Mouse (Mus musculus) c-Kit-negative CD71-positive TER-119-positive erythroid progenitor cells, embryonic 14.5 days (primary cell): Measurements from ENCODE around the gene Itpr1.

Experiments
- DNase-seq: peaks from one replicate; pipeline ENCODE4 v3.0.0-alpha.2; 2013; ENCODE audit warnings: low read depth, low spot score

Itpr1 gene

DNA sequence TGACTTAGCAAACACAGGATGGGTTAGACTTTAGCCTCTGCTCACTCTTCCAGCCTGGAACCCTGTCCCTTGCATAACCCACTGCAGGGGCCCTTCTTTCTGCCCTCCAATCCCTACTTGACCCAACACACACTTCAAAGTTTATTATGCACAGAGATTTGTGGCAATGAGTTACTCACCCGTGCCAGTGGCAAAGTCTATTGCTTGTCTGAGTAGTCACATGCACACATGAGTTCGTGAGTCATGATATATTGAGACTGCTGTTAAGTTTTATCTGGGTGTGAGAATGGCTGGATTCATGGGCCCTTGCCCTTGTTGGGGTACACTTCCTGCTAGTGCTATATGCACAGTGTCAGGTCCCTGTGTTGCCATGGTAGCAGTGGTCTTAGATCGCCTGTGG lies 229.4 kb downstream of the Itpr1 start:
- no peak for DNase-seq

DNA sequence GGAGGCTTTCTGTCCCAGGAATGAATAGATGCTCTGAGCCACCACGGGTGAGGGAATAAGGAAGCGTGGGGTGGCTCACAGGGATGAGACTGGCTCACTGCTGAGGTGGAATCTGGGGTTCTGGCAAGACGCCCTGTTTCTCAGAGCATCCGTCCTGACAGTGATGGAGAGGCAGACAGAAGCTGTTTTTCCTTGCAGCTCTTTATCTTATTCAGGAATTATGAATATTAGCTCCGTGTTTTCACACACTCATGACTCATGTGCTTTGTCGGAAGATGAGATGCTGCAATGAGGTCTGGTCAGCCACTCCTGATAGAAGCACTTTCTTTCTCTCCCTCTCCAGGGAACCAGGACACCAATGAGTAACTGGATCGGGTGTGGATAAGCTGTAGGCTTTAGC lies 231.5 kb downstream of the Itpr1 start:
- no peak for DNase-seq

- no peak for DNase-seq
These were observed 232.1 kb downstream of the Itpr1 start for GRCm38 (mm10) chr6:108445006-108445405.

GRCm38 (mm10) chr6:108446766-108447165 lies 233.9 kb downstream of the Itpr1 start:
- DNase-seq, result no peak

DNA sequence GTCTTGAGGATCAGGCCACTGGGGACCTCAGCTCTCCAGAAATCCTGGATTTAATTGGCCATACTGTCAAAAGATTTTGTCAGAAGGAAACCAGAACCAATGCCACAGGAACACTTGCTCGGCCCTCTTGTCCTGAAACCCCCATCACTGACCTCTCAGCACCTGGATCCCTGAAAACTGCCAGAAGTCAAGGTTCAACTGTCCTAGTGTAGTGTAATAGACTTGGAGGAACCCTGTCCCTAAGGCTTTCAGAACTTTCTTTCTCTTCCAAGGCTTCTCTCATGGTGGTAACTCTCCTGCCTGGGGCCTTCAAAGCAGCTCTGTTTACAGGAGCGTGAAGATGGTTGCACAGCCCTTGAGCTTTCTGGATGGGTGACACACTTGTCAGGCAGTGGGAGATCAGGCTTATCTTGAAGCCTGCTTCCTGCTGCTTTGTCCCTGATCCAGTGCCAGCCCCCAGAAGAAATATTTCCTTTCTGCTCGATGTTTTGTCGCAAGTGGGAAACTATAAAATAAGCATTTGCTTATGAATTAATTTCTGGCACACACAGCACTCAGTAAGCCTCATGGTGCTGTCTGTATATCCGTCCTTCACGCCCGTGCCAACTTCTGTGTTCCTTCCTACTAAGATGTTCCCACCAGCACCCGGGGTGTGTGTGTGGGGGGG lies 234.4 kb downstream of the Itpr1 start:
- DNase-seq, result no peak

DNA sequence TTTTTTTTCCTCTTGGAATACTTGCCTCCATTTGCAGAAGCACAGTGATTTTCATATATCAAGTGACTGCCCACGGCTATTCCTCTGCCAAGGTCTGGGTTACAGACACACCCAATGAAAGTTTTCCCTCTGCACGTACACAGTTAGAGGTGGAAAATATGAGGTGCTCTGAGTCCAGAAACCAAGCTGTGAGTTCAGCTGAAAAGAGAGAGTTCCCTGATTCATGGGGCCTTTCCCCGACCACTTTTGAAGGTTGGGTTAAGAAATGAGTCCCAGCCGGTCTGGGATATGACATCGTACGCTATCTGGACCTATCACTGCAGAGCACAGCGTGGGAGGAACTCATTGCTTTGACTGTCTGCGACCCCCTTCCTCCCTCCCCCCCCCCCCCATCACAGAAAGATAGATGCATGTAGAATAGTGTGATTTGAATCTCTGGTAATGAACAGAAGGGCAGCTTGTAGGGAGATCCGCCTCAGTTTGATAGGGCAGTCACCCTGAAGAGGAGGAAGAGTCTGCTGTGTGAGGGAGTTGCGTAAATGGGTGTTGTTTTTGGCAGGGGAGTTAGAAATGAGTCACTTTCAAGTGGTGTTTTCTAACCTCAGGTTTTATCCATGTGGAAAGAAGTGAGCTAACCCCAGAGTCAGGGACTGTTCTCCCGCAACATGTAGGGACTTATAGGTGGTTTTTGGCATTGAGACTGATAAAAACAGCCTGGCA lies 235.3 kb downstream of the Itpr1 start:
- DNase-seq, result no peak

DNA sequence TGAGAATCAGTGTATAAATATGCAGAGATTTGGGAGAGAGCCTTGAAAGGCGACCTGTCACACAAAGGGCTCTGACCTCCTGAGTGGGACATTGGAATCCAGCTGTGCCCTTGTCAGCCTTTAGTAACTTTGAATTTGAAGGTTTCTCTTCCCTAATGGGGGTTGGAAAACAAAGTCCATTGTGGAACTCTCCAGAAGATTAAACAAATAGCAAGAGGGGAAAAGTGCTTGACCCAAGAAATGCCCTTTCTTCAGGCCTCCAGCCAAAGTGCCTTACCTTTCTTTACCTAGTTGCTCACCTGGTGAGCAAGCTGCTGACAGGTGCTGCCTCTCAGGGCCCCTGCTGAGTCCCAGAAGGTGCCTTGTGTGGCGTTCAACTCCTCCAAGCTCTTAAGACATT lies 236.0 kb downstream of the Itpr1 start:
- no peak for DNase-seq

GRCm38 (mm10) chr6:108451536-108451935 lies 238.6 kb downstream of the Itpr1 start:
- no peak for DNase-seq

DNA sequence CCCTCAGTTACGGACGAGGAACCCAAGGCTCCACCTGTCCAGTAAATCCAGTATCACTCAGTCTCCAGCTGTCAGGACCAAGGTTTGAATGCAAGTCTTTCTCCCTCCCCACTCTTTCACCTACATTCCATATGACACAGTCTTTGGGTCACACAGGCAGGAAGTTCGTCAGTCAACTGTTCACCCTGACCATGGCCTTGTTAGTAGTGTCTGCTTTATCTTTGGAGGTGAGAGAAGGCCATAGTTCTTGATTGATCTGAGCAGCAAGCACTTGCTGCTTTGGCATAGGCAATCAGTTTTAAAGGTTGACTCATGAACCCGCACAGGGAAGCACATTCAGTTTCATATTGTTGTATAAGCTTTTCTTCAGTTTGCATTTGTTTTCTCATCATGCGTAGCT lies 240.7 kb downstream of the Itpr1 start:
- no peak for DNase-seq

GRCm38 (mm10) chr6:108454061-108454891 lies 241.4 kb downstream of the Itpr1 start:
- DNase-seq, result no peak

DNA sequence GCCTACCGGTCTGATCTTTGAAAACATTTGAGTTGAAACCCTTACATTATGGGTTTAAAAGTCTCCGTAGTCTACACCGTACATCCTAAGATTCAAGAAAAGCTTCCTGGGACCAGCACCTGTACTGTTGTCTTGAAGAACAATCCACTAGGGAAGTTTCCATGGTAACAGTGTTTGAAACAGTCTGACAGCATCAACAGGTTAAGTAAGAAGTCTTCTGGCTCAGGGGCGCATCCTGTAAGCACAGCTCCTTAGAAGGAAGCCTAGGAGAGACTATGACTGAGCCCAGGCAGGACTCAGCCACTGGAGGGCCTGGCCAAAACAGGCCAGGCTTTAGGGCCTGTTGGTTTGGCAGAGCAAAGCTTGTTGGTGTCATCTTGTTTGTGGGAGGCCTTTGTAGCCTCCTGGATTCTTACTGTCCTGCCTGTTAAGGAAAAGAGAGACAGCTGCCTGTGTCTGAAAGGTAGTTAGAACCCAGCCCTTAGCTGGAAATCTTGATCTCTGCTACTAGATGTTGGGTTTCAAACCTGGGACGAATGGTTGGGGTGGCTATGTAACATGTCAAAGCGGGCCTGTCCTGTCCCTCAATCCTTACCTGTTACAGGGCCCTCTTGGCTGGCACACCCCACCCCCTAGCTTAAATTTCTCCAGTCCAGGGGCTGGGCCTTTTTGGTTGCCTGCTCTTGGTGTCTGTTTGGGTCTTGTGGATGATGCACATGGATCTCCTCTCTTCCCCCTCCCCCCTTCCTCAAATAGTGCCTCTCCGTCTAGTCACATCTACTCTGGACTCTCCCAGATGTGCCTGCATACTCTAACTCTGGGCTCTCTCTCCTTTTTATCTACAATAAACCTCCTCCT lies 242.3 kb downstream of the Itpr1 start:
- DNase-seq, result no peak

DNA sequence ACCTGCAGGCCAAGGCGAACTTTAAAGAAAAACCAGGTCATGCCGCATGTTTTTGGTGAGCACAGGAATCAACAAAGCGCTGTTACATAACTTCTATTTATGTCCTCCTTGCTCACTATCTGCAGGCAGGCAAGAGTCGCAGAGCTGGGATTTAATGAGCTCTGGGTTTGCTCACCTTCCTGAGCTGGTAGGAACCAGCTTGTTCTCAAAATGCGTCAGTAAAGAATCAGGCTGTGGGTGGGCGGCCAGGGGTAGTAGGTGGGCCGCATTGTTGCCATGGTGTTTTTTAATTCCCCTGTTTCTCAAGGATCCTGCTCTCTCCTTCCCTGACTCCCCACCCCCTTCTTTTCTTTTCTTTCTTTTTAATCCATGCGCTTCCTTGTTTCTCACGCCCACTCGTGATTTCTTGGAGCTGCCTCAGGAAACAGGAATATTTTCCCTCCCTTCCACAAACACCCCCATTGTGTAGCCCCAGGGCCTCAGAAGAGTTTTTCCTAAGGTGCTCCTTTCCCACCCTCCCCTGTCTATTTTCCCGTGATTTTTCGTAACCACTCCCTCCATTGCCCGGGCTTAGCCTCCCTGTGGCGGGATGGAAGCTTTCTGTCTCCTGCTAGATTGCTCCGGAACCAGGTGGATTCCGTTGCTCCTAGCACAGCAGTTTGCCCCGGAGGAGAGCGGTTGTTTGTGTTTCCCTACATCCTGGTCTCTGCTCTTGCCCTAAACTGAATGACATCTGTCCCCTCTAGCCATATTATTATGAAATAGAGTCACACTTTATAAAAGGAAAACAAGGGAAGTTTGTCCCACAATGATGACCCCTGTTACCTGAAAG lies 243.6 kb downstream of the Itpr1 start:
- DNase-seq, result no peak

DNA sequence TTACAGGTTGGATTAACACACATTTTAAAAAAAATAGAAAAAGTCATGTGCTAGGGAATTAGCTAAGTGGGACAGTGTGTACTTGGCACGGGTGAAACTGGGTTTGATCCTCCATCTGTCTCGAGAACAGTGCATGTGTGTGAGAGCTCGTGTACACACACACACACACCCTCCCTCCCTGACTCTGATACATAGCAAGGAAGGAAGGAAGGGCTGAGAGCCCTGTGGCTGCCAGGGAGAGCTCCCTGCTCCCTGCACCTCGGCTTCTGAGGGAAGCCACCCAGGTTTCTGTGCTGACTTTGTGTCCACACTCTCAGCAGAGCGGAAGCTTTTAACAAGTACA lies 244.1 kb downstream of the Itpr1 start:
- DNase-seq, result no peak

GRCm38 (mm10) chr6:108457516-108458181 lies 244.8 kb downstream of the Itpr1 start:
- DNase-seq, result no peak

- DNase-seq, result no peak
These were observed 245.3 kb downstream of the Itpr1 start for GRCm38 (mm10) chr6:108458182-108458571.

DNA sequence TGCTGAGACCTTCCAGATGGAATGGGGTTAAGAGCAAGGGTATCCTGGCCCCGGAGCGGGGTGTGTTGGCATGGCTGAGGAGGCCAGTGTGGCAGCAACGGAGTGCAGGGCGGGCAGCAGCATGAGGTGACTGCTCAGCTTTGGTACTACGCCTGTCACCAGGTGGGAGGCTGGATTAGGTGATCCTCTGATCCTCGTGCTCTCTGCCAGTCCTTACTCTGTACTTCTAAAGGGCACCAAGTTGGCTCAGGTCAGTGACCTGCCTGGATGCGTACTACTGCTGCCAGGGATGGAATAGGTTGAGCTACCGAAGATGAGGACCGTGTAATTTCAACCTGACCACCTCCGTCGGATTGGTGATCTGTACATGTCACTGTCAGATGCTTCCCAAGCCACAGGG lies 245.9 kb downstream of the Itpr1 start:
- DNase-seq, result no peak

GRCm38 (mm10) chr6:108464308-108464979 lies 251.5 kb downstream of the Itpr1 start:
- DNase-seq, result no peak

GRCm38 (mm10) chr6:108465159-108465558 lies 252.3 kb downstream of the Itpr1 start:
- no peak for DNase-seq

- DNase-seq, result no peak
These were observed 253.2 kb downstream of the Itpr1 start for GRCm38 (mm10) chr6:108466061-108466531.

DNA sequence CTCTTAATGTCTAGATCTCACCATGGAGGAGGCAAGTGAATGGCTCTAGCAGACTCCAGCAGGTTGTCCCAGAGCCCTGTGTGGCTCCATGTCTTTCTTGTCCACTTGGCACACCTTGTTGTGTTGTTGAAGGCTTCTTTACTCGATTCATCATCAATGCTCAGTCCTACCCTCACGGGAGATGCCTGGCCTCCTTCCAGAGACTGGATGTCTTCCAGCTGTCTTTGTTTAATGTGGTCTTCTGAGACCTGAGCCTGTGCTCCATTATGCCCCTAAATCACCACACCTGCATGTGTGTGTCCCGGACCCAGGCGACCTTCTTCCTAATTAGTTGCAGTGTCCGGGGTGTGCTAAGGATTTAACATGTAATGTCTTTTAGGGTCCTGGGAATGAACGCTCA lies 254.7 kb downstream of the Itpr1 start:
- DNase-seq, result no peak
